Mouse (Mus musculus): ENCODE results near the gene Lrrc4c.
A peak's percentile ranks its signal among the peaks of the same experiment; 100 is the strongest.

Lrrc4c gene

DNA sequence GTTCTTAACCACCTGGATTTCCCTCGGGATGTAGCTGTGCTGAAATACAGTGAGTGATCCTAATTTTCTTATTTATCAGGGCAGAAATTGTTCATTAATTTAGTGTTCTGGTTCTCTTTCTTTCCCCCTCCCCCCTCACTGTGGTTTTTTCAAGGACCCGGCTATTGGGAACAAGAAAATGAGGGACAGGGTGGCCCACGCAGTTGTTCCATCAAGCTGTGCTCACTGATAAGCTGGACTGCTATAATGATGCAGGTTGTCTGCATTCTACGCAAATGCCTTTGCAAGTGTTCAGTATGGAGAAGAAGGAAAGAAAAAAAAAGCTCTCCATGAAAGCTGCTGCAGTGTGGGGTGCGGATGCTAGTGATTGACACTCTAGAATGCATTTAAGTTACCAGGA lies 1150.4 kb downstream of the Lrrc4c start:
- DNase-seq (ENCODE audit: low spot score in 2 of 2): peak in 1 of 2 experiments; percentile 35

DNA sequence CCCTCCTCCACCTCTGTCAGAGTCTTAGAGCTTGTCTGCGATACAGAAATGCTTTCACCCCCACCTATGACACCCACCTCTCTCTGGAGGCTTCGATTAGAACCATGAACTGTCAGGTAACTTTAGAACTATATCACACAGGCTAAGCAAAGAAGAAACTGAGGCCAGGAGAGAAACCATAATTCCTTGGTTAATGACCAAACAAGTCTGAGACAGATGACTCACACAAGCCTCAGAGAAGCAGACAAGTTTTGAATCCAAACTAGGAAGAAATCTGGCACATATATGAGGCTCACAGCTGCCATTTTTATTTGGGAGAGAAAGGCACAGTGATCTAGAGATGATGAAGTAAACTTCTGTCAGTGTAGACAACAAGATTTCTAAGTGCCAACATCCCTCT lies 1151.4 kb downstream of the Lrrc4c start:
- DNase-seq (ENCODE audit: low spot score in 2 of 2): no peak

DNA sequence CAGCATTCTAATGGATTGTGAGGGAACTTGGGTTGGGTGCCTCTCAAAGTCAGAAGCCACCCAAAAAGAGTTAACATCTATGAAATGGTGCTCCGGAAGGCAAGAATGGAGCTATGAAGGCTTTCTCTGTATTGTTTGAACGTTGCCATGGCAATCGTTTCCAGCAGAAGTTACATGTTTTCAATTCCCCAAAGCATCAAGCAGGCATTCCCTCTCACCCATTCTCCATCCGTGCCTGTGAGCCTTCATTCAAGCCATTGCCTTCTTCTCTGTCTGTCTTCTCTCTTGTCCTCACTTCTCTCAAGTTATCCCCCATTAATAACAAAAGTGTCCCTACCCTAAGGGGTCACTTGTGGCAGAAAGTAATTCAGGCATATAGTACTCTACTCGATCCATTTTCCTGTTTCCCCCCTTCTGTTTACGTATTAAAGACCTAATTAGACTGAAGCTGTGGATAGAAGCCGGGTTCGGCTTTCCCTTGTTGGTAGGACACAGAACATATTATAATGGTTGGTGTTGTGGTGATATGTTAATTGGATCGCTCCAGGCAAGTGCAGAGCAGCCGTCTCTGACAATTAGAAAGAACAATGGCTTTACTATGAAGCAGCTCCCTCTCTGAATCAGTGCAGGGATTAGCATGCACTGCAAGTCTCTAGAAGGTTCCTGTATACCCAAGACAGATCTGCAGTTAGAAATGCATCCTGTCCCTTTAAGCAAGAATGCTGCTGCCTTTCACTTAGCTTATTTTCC lies 1160.4 kb downstream of the Lrrc4c start:
- DNase-seq (ENCODE audit: low spot score in 2 of 2): no peak

DNA sequence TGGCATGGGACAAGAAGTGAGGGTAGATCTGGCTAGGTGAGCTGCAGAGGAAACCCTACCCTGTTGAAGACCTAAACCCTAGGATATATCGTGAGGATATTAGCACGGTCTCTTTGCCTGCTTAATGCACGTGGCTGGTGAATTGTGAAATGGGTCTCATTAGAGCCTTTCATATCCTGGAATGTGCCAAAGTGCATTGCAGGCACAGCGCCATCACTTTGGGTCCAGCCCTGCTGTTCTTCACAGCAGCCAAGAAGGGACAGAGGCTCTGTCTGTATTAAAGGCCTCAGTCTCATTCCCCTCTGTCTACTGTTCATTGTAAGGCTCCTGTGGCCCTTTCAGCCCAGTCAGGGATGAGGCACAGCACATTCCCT lies 1160.9 kb downstream of the Lrrc4c start:
- peak in 1 of 2 experiments; percentile 38 for DNase-seq (ENCODE audit: low spot score in 2 of 2)

DNA sequence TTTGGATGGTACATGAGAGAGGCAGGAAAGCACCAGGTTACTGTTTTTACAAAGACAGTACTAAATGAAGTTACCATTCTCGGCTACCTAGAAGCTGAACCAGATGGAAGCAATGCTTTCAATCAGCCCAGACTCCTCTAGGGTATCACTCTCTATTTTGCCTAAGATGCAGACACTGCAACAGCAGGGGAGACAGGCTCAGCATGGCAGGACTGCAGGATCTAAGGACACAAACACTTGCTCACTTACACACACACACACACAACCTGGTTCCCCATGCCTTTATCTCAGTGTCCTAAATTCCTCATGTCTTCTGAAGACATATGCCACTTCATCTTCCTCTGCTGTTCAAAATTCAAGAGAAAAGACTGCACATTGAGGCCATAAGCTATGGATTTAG lies 1167.0 kb downstream of the Lrrc4c start:
- no peak for DNase-seq (ENCODE audit: low spot score in 2 of 2)

DNA sequence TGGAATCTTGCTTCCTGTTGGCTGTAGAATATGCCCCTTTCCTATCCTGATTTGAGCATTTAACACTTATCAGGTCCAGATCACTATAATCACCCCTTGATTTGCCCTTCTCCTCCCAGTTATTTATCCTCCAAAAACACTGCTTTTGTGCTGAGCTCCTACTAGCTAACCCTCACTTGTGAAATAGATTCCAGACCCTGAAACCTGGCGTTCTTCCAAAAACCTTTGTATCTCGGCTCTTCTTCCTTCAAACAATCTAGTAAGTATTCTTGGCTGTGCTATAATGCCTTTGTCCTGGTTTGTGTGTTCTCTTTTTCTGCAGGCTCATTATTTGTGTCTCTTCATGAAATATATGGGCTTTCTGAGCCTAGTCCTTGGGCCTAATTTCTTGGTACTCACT lies 1167.6 kb downstream of the Lrrc4c start:
- no peak for DNase-seq (ENCODE audit: low spot score in 2 of 2)

DNA sequence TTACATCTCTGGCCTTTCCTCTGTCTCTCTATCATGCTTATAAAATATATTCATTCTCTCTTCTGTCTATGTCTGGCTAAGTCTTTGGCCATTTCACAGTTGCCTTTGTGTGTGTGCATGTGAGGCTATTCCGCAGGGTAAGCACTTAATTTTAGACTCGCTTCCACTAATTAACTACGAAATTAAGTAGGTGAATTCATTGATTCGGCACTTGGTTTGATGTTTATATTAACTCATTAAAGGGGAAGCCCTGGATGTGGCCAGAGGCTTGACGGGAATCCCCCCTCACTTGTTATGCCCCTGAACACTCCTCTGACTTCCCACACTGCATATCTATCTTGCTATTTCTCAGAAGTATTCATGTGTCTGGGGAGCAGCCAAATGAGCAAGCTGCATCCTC lies 1169.6 kb downstream of the Lrrc4c start:
- DNase-seq (ENCODE audit: low spot score in 2 of 2): no peak

DNA sequence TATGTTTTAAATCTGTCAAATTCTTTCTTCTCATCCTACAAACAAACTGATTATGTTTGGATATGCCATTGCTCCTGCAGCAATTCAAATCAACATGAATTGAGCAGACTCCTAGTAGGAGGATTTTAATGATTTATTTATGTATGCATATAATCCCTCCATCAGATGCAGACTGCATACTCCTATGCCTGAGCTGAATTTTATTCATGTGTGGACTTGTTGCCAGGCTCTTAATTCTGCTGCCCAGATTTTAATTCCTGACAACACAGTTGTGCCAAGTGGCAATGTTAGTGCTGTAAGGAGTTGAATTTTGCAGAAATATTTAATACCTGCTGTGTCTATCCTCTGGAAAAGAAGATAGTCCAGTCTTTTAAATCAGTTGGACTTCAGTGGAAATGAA lies 1179.1 kb downstream of the Lrrc4c start:
- DNase-seq (ENCODE audit: low spot score in 2 of 2): no peak

DNA sequence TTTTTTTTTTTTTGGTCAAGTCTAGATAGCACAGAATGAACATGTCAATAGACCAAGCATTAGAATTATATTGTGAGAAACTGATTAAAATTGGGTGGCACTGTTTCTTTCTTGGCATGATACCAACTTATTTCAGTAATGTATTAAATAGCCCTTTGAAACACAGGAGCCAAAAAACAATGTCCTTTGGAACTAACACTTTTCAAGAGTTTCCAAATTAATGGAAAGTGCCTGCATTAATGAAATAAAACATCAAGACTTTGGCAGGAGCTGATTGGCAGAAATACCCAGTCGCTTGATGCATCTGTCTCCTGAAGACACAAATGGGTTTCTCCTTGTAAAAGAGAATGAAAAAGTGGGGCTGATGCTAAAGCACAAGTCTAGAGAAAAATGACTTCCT lies 1184.5 kb downstream of the Lrrc4c start:
- DNase-seq (ENCODE audit: low spot score in 2 of 2): no peak

DNA sequence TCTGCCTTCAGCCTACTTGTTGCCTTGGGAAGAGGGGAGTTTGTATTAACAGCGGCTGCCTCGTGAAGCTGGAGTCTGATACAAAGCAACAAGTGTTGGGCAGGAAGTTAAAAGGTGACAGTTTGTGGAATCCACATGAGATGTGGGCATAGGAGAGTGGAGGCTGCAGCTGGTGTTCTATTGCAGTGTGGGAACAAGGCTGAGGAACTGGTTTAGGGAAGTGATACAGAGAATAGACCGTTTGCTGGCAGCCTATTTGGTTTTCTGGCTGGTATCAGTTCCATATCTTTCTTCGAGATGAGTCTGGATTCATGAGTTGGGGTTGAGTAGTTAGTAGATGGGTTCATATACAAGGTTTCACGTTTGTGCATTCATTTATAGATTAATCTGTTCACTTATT lies 1186.9 kb downstream of the Lrrc4c start:
- DNase-seq (ENCODE audit: low spot score in 2 of 2): no peak

DNA sequence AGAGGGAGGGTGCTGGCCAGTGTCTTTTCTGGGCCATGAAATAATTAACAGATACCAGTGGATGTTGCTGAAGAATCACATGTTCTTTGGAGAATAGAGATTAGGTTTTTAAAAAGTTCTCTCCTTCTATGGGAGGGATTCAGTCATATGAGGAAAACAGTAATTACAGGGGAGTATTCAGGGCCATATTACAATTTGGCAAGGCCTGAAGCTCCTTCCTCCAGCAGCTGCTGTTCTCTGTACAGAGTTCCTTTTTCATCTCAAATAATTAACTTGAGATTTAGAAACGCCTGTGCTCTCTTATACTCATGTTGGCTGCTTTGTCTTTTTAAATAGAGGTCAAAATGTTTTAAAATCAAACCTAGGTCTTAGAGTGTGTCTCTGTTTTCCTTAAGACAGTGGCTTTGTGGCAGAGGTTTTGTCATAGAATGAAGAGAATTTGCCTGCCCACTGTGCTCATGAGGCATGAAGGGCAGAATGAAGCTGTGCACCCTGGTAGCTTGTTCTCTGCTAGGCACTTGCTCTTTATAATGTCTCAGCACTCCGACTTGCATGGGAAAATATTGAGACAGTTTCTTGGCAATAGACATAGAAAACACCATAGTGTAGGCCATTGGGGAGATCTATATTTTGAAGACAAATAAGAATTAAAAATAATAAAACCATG lies 1206.4 kb downstream of the Lrrc4c start:
- DNase-seq (ENCODE audit: low spot score in 2 of 2): no peak

DNA sequence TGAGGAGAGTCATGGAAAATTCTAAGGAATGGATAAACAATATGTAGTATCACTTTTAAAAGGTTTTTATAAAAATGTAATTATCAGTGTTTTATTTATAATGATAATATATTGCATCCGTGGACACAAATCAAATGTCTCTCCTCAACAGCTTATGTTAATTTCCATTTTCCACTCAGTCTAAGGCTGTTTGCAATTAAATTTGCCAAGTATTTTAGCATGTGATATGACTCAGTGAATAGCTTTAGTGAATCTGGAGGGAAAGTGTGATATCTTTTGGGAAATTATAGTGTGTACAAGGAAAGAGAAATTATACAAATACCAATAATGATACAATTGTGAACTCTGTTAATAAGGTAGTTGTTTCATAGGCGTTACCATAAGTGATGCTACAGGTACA lies 1207.1 kb downstream of the Lrrc4c start:
- DNase-seq (ENCODE audit: low spot score in 2 of 2): no peak

DNA sequence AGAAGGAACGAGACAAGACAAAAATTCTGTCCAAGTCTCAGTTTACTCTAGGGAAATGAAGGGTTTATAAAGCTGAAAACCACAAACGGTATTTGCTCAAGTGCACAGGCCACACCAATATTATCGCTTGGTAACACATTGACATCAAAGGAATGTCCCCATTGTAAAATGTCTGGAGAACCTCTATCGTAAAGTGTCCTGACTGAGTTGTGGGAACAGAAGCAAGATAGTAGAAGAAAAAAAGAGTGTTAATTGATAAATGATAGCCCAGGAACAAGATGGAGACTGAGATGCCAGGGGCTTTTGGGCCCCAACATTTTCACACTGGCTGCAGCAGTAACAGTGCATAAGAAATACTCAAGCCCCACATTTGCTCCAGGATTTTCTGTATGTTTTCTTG lies 1212.7 kb downstream of the Lrrc4c start:
- no peak for DNase-seq (ENCODE audit: low spot score in 2 of 2)

DNA sequence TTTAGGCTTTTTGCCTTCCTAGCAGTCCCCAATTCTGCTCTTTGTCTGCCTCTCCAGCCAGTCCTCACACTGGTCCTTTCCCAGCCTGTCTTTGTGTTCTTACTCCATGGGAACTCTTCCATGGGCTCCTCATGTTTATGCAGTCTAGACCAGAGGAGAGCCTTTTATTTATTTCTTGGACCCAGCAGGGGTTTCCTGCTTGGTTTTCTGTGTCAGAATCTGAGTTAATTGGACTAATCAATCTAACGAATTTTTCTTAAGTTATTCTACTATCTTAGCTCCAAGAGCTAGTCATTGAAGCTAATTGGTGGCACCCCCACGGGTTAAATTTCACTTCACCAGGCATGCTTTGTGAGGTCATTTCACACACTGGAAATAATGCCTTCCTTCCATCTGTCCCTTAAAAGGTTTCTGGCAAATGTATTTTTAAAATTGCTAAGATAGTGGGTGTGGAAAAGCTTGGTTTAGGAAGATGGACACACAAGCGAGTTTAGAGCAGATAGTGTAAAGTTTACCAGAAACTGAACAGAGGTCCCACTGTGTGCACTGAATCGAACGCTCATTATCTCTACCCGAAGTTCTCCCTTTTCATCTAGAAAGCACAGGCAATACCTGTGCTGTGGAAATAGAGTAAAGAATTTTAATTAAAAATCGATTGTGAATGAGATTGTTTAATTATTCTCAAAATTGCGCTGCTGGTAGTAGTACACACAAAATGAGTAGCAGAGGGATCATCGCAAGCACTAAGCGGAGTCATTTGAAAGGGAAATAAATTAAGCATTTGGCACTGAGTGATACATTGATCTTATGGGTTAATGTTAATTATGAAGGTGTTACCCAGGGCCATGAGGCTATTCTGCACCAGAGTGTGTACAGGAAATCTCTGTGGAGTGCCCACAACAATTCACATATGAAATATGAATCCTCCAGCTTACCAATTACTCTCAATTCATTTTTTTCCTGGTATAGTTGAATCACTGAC lies 1226.0 kb downstream of the Lrrc4c start:
- no peak for DNase-seq (ENCODE audit: low spot score in 2 of 2)

DNA sequence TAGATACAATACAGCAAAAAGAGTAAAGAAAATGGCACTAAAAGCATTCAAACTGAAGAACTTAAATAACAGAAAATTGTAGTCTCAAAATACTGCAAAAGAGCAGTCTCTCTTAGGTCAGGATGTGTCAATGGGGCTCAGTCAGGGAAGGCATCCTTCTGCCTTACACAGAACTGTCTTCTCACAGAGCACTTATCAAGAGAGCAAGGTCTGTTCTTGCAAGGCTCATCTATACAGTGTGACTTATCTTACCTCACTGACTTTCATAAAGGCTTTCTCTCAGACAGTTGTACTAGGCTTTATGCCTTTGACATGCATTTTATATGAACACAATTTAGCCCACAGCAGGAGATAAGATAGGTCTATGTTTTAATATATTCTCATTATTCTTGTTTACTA lies 1226.7 kb downstream of the Lrrc4c start:
- no peak for DNase-seq (ENCODE audit: low spot score in 2 of 2)

DNA sequence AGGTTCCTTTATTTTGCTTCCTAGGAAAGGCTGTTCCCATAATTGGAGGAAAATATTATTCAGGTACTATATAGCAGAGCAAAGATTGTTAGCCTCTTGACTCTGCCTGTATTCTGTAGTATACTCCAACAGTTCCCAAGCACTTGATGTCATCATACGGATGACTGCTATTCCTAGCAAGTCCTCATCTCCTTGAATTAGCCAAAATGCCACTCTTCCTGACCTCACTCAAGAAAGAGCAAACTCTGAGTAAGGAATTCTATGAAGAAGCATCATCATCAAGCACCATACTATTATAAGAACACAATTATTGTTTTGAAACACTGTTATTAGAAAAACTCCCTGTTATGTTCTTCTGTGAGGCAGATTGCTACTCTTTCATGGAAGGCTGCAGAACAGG lies 1228.0 kb downstream of the Lrrc4c start:
- no peak for DNase-seq (ENCODE audit: low spot score in 2 of 2)

DNA sequence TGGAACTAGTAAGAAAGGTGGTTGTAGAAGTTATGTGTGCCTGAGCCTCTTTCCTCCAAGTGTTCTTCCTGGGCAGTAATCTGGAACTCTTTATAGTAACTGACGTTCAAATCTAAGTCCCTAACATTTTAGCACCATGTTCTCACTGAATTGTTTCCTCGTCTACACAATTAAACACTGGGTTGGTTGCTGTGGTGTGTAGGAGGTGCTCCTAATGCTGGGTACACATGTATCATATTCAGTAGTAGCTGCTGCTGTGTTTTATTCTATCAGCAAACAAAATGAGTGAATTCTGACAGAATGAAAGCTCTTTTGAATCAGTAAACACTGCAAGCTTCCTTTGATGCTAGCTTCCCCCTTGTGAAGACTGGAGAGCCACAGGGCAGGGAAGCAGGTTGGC lies 1246.5 kb downstream of the Lrrc4c start:
- DNase-seq (ENCODE audit: low spot score in 2 of 2): no peak

DNA sequence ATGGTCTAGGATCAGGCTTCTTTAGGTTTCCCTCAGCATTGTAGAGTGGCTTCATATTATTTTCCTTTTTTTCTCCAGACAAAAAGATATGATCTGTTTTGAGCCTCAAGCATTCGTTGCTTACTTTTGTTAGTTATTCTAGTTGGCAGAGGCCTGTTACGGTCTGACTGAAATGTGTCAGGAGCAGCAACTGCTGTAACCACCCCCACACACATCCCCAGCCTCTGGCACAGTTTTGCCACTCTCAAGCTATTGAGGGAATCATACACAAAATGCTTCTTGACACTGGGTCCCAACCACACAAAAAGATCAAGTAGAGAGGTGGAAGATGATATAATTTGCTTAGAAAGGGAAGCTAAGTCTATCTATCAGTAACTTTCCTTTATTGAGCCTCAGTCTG lies 1251.0 kb downstream of the Lrrc4c start:
- no peak for DNase-seq (ENCODE audit: low spot score in 2 of 2)

DNA sequence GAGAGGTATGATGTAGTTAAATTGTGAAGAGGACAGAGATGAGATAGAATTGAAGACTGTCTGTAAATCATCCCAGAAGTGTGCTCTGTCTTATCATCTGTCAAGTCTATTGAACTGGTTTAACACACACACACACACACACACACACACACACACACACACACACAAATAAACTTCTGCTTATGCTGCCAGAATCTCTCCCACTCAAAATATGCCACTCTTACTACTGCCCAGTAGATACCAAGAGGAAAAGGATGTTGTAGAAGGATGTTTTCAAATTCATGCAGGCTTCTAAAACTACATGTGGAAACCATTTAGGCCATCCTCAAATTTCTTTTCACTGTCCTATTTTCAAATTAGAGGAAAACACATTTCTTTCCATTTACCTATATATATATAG lies 1257.0 kb downstream of the Lrrc4c start:
- no peak for DNase-seq (ENCODE audit: low spot score in 2 of 2)

DNA sequence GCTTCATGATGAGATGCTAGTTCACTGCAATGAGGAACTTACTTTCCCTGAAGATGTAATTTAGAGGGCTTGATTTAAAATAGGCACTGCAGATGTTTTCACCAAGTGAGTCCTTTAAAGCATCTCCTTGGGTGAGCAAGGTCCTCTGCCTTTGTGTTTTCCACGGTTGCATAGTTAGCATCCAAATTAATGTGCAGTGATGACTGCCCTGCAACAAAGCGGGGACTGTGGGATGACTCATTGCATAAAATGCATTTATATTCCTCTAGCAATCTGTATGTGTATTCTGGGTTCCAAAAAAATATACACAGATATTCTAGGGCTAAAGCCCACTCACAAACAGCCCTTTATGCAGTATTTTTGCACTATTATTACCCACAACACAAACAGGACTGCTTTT lies 1263.2 kb downstream of the Lrrc4c start:
- DNase-seq (ENCODE audit: low spot score in 2 of 2): no peak

DNA sequence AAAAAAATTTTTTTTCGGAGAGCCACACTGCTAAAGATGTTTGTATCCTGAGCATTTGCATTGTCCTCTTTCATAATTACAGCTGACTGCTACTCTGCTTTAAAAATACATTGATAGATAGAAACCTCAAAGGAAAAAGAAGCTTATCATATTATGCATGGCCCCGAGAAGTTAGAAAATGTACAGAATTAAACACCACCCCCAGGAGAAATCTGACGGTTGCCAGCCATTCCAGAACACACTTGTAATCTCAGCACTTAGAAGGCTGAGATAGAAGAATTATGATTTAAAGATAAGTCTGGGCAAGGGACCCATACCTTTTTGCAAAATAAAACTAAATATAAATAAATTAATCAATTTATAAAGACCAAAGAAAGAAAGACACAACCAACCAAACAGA lies 1268.4 kb downstream of the Lrrc4c start:
- DNase-seq (ENCODE audit: low spot score in 2 of 2): no peak

DNA sequence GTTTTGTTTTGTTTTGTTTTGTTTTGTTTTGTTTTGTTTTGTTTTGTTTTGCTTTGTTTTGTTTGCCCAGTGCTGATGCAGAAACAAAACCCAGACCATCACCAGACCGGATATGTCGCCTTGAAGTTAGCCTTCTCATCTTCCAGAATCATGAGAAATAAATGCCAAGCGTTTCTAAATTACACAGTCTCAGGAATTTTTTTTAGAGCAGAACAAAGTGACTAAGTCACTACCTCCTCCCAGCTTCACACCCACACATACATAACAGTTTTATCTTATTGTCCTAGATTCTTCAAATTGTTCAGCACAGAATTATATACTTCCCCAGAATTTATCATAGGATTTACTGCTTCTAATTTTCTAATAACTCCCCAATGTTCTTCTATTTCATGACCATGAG lies 1272.6 kb downstream of the Lrrc4c start:
- no peak for DNase-seq (ENCODE audit: low spot score in 2 of 2)

DNA sequence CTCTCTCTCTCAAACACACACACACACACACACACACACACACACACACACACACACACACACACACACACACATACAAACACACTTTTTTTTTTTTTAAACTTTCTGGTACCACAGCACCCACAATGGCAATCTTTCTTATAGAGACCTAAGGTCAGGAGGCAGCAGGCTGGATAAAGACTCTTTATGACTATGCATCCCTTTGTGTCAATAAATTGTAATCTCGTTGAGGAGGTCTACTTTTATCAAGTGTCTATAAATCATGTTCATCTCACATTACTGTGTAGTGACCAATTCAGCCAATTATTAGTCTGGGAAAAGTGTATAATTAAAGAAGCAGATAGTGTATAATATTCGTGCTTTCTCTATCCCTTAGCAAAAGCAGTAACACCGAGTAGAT lies 1286.2 kb downstream of the Lrrc4c start:
- no peak for DNase-seq (ENCODE audit: low spot score in 2 of 2)
